Mouse (Mus musculus): ENCODE measurements around the gene Tnfrsf1a.

GRCm38 (mm10) chr6:125346029-125346428, 3.1 kb upstream of the Tnfrsf1a start:
- TF ChIP-seq GATA1 (IDR thresholded peaks at IDR 0.05; ENCODE audit: borderline replicate concordance, low read length) (no peak), FLI1 (IDR thresholded peaks at IDR 0.05; ENCODE audit: low read length) (no peak)

Measured in megakaryocyte, embryonic 14.5 days (primary cell).